Comparison of ENCODE assay signal across 14 mouse cellular contexts in the genomic region with DNA sequence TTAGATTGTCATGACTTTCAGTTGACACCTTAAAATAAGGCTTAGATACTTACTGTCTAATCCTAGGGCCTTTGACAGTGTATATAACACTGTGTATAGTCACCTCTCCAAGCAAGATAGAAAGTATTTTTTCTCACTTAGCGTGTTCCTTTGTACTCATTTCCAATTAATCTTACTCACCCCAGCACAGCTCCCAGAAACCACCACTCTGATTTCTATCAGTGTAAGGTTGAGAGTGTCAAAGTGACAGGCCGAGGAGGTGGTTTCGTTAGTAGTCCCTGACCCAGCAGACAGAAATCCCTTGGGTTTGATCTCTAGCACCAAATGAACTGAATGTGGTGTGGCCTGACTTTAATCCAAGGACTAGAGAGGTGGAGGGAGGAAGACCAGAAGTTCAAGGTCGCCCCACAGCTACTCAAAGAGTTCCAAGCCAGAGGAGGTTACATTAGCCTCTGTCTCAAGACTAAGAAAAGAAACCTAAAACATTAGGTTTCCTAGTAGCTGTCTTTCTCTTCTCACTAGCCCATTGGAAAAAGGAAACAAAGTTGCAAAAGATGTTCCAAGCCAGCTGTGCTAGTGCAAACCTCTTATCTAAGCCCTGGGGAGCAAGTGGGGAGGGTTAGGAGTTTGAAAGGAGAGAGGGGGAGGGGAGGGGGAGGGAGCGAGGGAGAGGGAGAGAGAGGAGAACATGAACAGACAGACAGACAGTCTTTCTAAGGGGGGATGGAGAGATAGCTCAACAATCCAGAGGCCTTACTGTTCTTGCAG. TPM values are rescaled to one million over a fixed set of nuclear protein-coding genes. Genes with fewer than 3 reads are reported as not detected.
DNase-seq lines count a peak whose midpoint lies in the region; ATAC-seq and TF ChIP-seq lines count a peak whose summit lies in the region.
"Had no signal": no experiment of that assay in that cellular context is flagged by ENCODE, and none has a peak within 500 bp of the region (broad histone marks: within the 10 kb centered on the region; RNA-seq: fewer than 3 reads in every experiment).

No protein-coding gene starts in this region.

- peaks cover 64% of the 10 kb centered on the region for H3K4me1 ChIP-seq in E14TG2a.4 (replicated peaks; ENCODE audit: low read depth, low read length)
- peaks cover 0 to 16% of the 10 kb centered on the region in 2 experiments; a peak in 3 of 4 replicates for H3K4me1 ChIP-seq in liver, embryonic 14.5 days (replicated peaks; ENCODE audit: control insufficient read depth in 2 of 2, insufficient read depth in 2 of 2, low read length in 1 of 2)
- H3K4me1 ChIP-seq in limb, embryonic 10.5 days = no peaks in the 10 kb centered on the region

- no peak overlapping the region for H3K9ac ChIP-seq in liver, embryonic 14.5 days (replicated peaks)

- H3K27me3 ChIP-seq in E14TG2a.4 (ENCODE audit: insufficient read depth, low read length) = no peaks in the 10 kb centered on the region
- H3K27me3 ChIP-seq in liver, embryonic 14.5 days (ENCODE audit: control insufficient read depth, insufficient read depth, low read length) = no peaks in the 10 kb centered on the region
- no peaks in the 10 kb centered on the region for H3K27me3 ChIP-seq in limb, embryonic 10.5 days (ENCODE audit: low read depth, poor library complexity, severe bottlenecking)

- TF ChIP-seq EP300 in liver, embryonic 14.5 days (IDR thresholded peaks at IDR 0.05; ENCODE audit: low read depth) = no peak

- TF ChIP-seq CTCF in E14TG2a.4 (conservative IDR thresholded peaks at IDR 0.05; ENCODE audit: low read length) = no peak
- no peak for TF ChIP-seq CTCF in liver, embryonic 14.5 days (IDR thresholded peaks at IDR 0.05; ENCODE audit: low read depth)

- H3K4me3 ChIP-seq in E14TG2a.4 (replicated peaks; ENCODE audit: low read length) = peak overlapping the region; percentile 69; the same call in 1 of the 2 replicates
- no peak overlapping the region for H3K4me3 ChIP-seq in liver, embryonic 14.5 days (ENCODE audit: insufficient read depth in 1 of 2, low read depth in 2 of 2, low read length in 2 of 2)
- H3K4me3 ChIP-seq in limb, embryonic 10.5 days = no peak overlapping the region
- H3K4me3 ChIP-seq: myocyte had no signal

- WGBS in liver, embryonic 14.5 days (ENCODE audit: insufficient replicate concordance) = 21% methylated on average over 5 of the region's 5 CpGs
- 69% methylated on average over 5 of the region's 5 CpGs for WGBS in limb, embryonic 10.5 days

- no peaks in the 10 kb centered on the region for H3K9me3 ChIP-seq in E14TG2a.4 (ENCODE audit: low read length)
- H3K9me3 ChIP-seq in liver, embryonic 14.5 days (ENCODE audit: control insufficient read depth, low read length) = no peaks in the 10 kb centered on the region
- H3K9me3 ChIP-seq in limb, embryonic 10.5 days (replicated peaks) = no peaks in the 10 kb centered on the region

- peak; percentile 47; the same call in 1 of the 2 replicates for ATAC-seq in liver, embryonic 14.5 days (ENCODE audit: insufficient read depth)
- ATAC-seq: forebrain, embryonic 14.5 days had no signal

- H3K36me3 ChIP-seq in E14TG2a.4 (ENCODE audit: insufficient read depth, low read length) = peaks cover 24% of the 10 kb centered on the region
- H3K36me3 ChIP-seq in liver, embryonic 14.5 days (replicated peaks; ENCODE audit: control insufficient read depth, insufficient read depth, low read depth) = no peaks in the 10 kb centered on the region
- H3K36me3 ChIP-seq in limb, embryonic 10.5 days = no peaks in the 10 kb centered on the region

- peak; percentile 31 for DNase-seq in adrenal gland, adult 2 months
- DNase-seq in adrenal gland, postnatal 25 days = no peak
- peak; percentile 39 for DNase-seq in adipocyte (ENCODE audit: low spot score)
- no peak for DNase-seq in liver, embryonic 14.5 days (ENCODE audit: low read depth in 3 of 3, low spot score in 3 of 3)
- no peak for DNase-seq in frontal cortex, postnatal 10 days (ENCODE audit: low spot score in 2 of 2)
- no peak for DNase-seq in heart, postnatal 4 days
- no peak for DNase-seq in limb, embryonic 10.5 days (ENCODE audit: low spot score)
- DNase-seq: cerebellum, adult 2 months; embryo, embryonic 11 days had no signal

- no peak overlapping the region for H3K27ac ChIP-seq in liver, embryonic 14.5 days
- no peak overlapping the region for H3K27ac ChIP-seq in limb, embryonic 10.5 days
- H3K27ac ChIP-seq: kidney, postnatal 0 days had no signal

- H3K4me2 ChIP-seq in liver, embryonic 14.5 days (ENCODE audit: low read depth) = no peak overlapping the region
- H3K4me2 ChIP-seq: midbrain, embryonic 11.5 days had no signal

RNA-seq across cellular contexts. Expression of a gene that starts 21.0 kb away (rescaled TPM):
- total RNA-seq in adrenal gland, adult 2 months (2021) = 10 to 100 TPM; 23.7 to 29.0 TPM
- polyA plus RNA-seq in adrenal gland, adult 2 months (2012; rRNA removed) = 2.0 and 2.8 TPM in 2 replicates
- 30.3 and 30.9 TPM in 2 replicates for total RNA-seq in adrenal gland, postnatal 25 days (2021)
- 1.1 and 1.7 TPM in 2 replicates for polyA plus RNA-seq in liver, embryonic 14.5 days (2012; rRNA removed)
- 1.3 and 1.8 TPM in 2 replicates for polyA plus RNA-seq in liver, embryonic 14.5 days (2014; fragmentation: Nextera tagmentation; extraction: Ambion mirVana)
- 10 to 100 TPM; 17.7 to 18.0 TPM for total RNA-seq in heart, postnatal 4 days (2021)
- 4.2 and 4.6 TPM in 2 replicates for polyA plus RNA-seq in limb, embryonic 10.5 days (2016; fragmentation: Nextera tagmentation; extraction: Ambion mirVana)

Comparison
In these comparisons a context has a peak if more than half of its experiments do, and no peak if none do; other contexts are left out.
1. DNase-seq: peak in adrenal gland, adult 2 months (single experiment) and adipocyte (single experiment); none in adrenal gland, postnatal 25 days (single experiment), liver, embryonic 14.5 days (0 of 3), frontal cortex, postnatal 10 days (0 of 2), heart, postnatal 4 days (single experiment) and limb, embryonic 10.5 days (single experiment).